Mouse (Mus musculus) lung, adult 2 months (tissue): ENCODE data around the gene Abi3bp.

Source experiments
- CTCF ChIP-seq: fragments of 200-500 bp; IDR thresholded peaks from 2 replicates; pipeline ENCODE4 v1.5.1; 2011; ENCODE audit warnings: mild to moderate bottlenecking, low read length, control low read depth; ENCODE audit not compliant: insufficient read depth
- POLR2A ChIP-seq: fragments of 200-500 bp; IDR thresholded peaks from 2 replicates; pipeline ENCODE4 v1.6.1; 2011; ENCODE audit warnings: low read depth, mild to moderate bottlenecking, control low read depth, low read length, borderline replicate concordance; ENCODE audit errors: extremely low read depth

DNA sequence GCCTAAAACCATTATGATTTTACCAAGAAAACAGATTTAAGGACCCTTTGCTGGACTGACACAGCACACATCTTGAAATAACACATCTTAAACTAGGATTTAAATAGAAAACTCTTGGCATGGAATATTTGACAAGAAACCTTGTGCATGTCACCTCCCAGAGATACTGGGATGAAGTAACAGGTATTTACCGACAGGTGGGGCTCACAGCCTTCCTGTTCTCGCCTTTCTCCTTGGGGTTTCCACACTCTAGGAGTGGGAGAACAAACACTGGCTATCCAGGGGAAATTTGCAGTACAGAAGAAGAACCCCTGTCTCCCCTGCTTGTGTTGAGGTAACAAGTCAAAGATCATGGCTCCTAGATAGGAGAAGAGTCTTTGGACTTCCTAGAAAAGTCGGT lies 22.8 kb downstream of the Abi3bp start:
- TF ChIP-seq CTCF (no peak), POLR2A (no peak)
